9 mouse cellular contexts compared by ENCODE assay signal in genomic region chr9:112235041-112235695, GRCm38 (mm10). TPM values are rescaled to one million over a fixed set of nuclear protein-coding genes. Genes with fewer than 3 reads are reported as not detected.
DNase-seq lines count a peak whose midpoint lies in the region; ATAC-seq lines count a peak whose summit lies in the region.
"Had no signal": no experiment of that assay in that cellular context is flagged by ENCODE, and none has a peak within 500 bp of the region (broad histone marks: within the 10 kb centered on the region; RNA-seq: fewer than 3 reads in every experiment).

No protein-coding gene starts in this region.

- H3K4me1 ChIP-seq in heart, embryonic 11.5 days (ENCODE audit: control insufficient read depth, insufficient read depth, low read length): peaks cover 5% of the 10 kb centered on the region; the same call in 1 of the 2 replicates
- H3K4me1 ChIP-seq in embryonic facial prominence, embryonic 15.5 days: peaks cover 13% of the 10 kb centered on the region
- H3K4me1 ChIP-seq in hindbrain, embryonic 10.5 days (replicated peaks): peaks cover 20% of the 10 kb centered on the region
- peaks cover 19% of the 10 kb centered on the region for H3K4me1 ChIP-seq in limb, embryonic 13.5 days
- peaks cover 18% of the 10 kb centered on the region for H3K4me1 ChIP-seq in neural tube, embryonic 13.5 days (replicated peaks)

- no peak for DNase-seq in heart, adult 9 months (ENCODE audit: low spot score in 2 of 2)
- peak; percentile 70 for DNase-seq in adrenal gland, postnatal 25 days
- DNase-seq in hindbrain, embryonic 10.5 days (ENCODE audit: low spot score): peak; percentile 57

- under 1% methylated on average over 38 of the region's 44 CpGs for WGBS in heart, embryonic 11.5 days (ENCODE audit: insufficient replicate concordance)
- under 1% methylated on average over 44 of the region's 44 CpGs for WGBS in embryonic facial prominence, embryonic 15.5 days
- under 1% methylated on average over 44 of the region's 44 CpGs for WGBS in hindbrain, embryonic 10.5 days
- WGBS in limb, embryonic 13.5 days: under 1% methylated on average over 44 of the region's 44 CpGs
- under 1% methylated on average over 44 of the region's 44 CpGs for WGBS in neural tube, embryonic 13.5 days

- no peak overlapping the region for H3K27ac ChIP-seq in heart, embryonic 11.5 days (ENCODE audit: low read depth, low read length)
- 0 out of 2 replicates have a peak overlapping the region, but pooled peaks have one; percentile 11 for H3K27ac ChIP-seq in embryonic facial prominence, embryonic 15.5 days (replicated peaks)
- H3K27ac ChIP-seq in hindbrain, embryonic 10.5 days: peak overlapping the region; percentile 85
- no peak overlapping the region for H3K27ac ChIP-seq in limb, embryonic 13.5 days
- peak overlapping the region; percentile 95 for H3K27ac ChIP-seq in neural tube, embryonic 13.5 days (replicated peaks)

- H3K9ac ChIP-seq in heart, embryonic 11.5 days (ENCODE audit: low read depth, low read length): peak overlapping the region; percentile 36; the same call in 1 of the 2 replicates
- no peak overlapping the region for H3K9ac ChIP-seq in embryonic facial prominence, embryonic 15.5 days
- peak overlapping the region; percentile 50 for H3K9ac ChIP-seq in limb, embryonic 13.5 days
- H3K9ac ChIP-seq in neural tube, embryonic 13.5 days: peak overlapping the region; percentile 78

- peak overlapping the region; percentile 93 for H3K4me2 ChIP-seq in heart, embryonic 11.5 days
- H3K4me2 ChIP-seq in embryonic facial prominence, embryonic 15.5 days (replicated peaks): peak overlapping the region; percentile 79
- peak overlapping the region; percentile 86 for H3K4me2 ChIP-seq in limb, embryonic 13.5 days (replicated peaks)
- H3K4me2 ChIP-seq in neural tube, embryonic 13.5 days: peak overlapping the region; percentile 67

- no peaks in the 10 kb centered on the region for H3K9me3 ChIP-seq in heart, embryonic 11.5 days (replicated peaks; ENCODE audit: control insufficient read depth, low read length)
- H3K9me3 ChIP-seq in embryonic facial prominence, embryonic 15.5 days (replicated peaks): no peaks in the 10 kb centered on the region
- H3K9me3 ChIP-seq in hindbrain, embryonic 10.5 days: no peaks in the 10 kb centered on the region
- no peaks in the 10 kb centered on the region for H3K9me3 ChIP-seq in limb, embryonic 13.5 days
- no peaks in the 10 kb centered on the region for H3K9me3 ChIP-seq in neural tube, embryonic 13.5 days

- ATAC-seq in heart, embryonic 11.5 days (replicated peaks; ENCODE audit: insufficient number of reproducible peaks, low FRiP score, low TSS enrichment): peak; percentile 56; the same call in 1 of the 2 replicates
- ATAC-seq in embryonic facial prominence, embryonic 15.5 days (ENCODE audit: insufficient number of reproducible peaks, low FRiP score, low TSS enrichment, low read depth): peak; percentile 72
- ATAC-seq in limb, embryonic 13.5 days (ENCODE audit: low FRiP score, low read depth): peak; percentile 57
- ATAC-seq in neural tube, embryonic 13.5 days (ENCODE audit: low read depth): peak; percentile 96
- ATAC-seq in erythroid progenitor cell, adult 5-6 weeks (replicated peaks; ENCODE audit: low FRiP score, poor library complexity, severe bottlenecking): no peak

- peaks cover 47% of the 10 kb centered on the region for H3K27me3 ChIP-seq in heart, embryonic 11.5 days (ENCODE audit: control insufficient read depth, insufficient read depth, low read length)
- H3K27me3 ChIP-seq in embryonic facial prominence, embryonic 15.5 days: peaks cover 61% of the 10 kb centered on the region
- peaks cover 66% of the 10 kb centered on the region for H3K27me3 ChIP-seq in hindbrain, embryonic 10.5 days (ENCODE audit: insufficient read depth, poor library complexity, severe bottlenecking)
- peaks cover 76% of the 10 kb centered on the region for H3K27me3 ChIP-seq in limb, embryonic 13.5 days
- H3K27me3 ChIP-seq in neural tube, embryonic 13.5 days: peaks cover 30% of the 10 kb centered on the region

- H3K36me3 ChIP-seq in heart, embryonic 11.5 days (ENCODE audit: control insufficient read depth, insufficient read depth, low read length): no peaks in the 10 kb centered on the region
- no peaks in the 10 kb centered on the region for H3K36me3 ChIP-seq in embryonic facial prominence, embryonic 15.5 days
- no peaks in the 10 kb centered on the region for H3K36me3 ChIP-seq in hindbrain, embryonic 10.5 days
- H3K36me3 ChIP-seq in limb, embryonic 13.5 days: no peaks in the 10 kb centered on the region
- no peaks in the 10 kb centered on the region for H3K36me3 ChIP-seq in neural tube, embryonic 13.5 days

- H3K4me3 ChIP-seq in heart, embryonic 11.5 days (ENCODE audit: low read depth, low read length): peak overlapping the region; percentile 50
- peak overlapping the region; percentile 43 for H3K4me3 ChIP-seq in embryonic facial prominence, embryonic 15.5 days (replicated peaks)
- H3K4me3 ChIP-seq in hindbrain, embryonic 10.5 days: peak overlapping the region; percentile 71
- H3K4me3 ChIP-seq in limb, embryonic 13.5 days: peak overlapping the region; percentile 48
- peak overlapping the region; percentile 58 for H3K4me3 ChIP-seq in neural tube, embryonic 13.5 days

RNA-seq across cellular contexts. Expression of gene Arpp21, which starts 0.6 kb away (rescaled TPM):
- 1.7 and 3.1 TPM in 2 replicates for polyA plus RNA-seq in heart, embryonic 11.5 days (2014; fragmentation: Nextera tagmentation; extraction: Ambion mirVana)
- 0.24 TPM in 1 of 2 replicates, not detected in the other for total RNA-seq in adrenal gland, postnatal 25 days (2021)
- 20.7 and 29.3 TPM in 2 replicates for polyA plus RNA-seq in embryonic facial prominence, embryonic 15.5 days (2015; fragmentation: Nextera tagmentation; extraction: Ambion mirVana)
- 2.0 and 2.5 TPM in 2 replicates for polyA plus RNA-seq in hindbrain, embryonic 10.5 days (2016; fragmentation: Nextera tagmentation; extraction: Ambion mirVana)
- 18.9 and 22.7 TPM in 2 replicates for polyA plus RNA-seq in limb, embryonic 13.5 days (2015; fragmentation: Nextera tagmentation; extraction: Ambion mirVana)
- polyA plus RNA-seq in neural tube, embryonic 13.5 days (2015; fragmentation: Nextera tagmentation; extraction: Ambion mirVana): 27.1 and 38.0 TPM in 2 replicates
- total RNA-seq in erythroid progenitor cell, adult 5-6 weeks (2015; ENCODE audit: low replicate concordance): 1.3 and 1.4 TPM in 2 replicates
- total RNA-seq in erythroid progenitor cell, adult 5-6 weeks (2017; ENCODE audit: low replicate concordance): 2.2 and 3.0 TPM in 2 replicates
- polyA plus RNA-seq: gonadal fat pad, adult 2 months had no signal

Comparison
In these comparisons a context has a peak if more than half of its experiments do, and no peak if none do; other contexts are left out.
1. H3K27ac ChIP-seq: peak in embryonic facial prominence, embryonic 15.5 days (single experiment), hindbrain, embryonic 10.5 days (single experiment) and neural tube, embryonic 13.5 days (single experiment); none in heart, embryonic 11.5 days (single experiment) and limb, embryonic 13.5 days (single experiment).
2. DNase-seq: peak in adrenal gland, postnatal 25 days (single experiment) and hindbrain, embryonic 10.5 days (single experiment); none in heart, adult 9 months (0 of 2).
3. Peak in every context shown above with its lines, with median percentiles within 50 percentile points of each other: H3K4me2 ChIP-seq and H3K4me3 ChIP-seq.